Mouse (Mus musculus) embryo, embryonic 9.5 days (tissue): ENCODE results near the gene Nfu1.
A peak's percentile ranks its signal among the peaks of the same experiment; 100 is the strongest.
"Not testable (repeated sequence)": the region's sequence is repeated elsewhere in the genome, so short reads cannot be mapped to it uniquely, and the experiment has no call there.

Source experiments
- DNase-seq: peaks from one replicate; pipeline ENCODE4 v3.0.0-alpha.2; 2017; ENCODE audit errors: extremely low spot score

Gene Nfu1

DNA sequence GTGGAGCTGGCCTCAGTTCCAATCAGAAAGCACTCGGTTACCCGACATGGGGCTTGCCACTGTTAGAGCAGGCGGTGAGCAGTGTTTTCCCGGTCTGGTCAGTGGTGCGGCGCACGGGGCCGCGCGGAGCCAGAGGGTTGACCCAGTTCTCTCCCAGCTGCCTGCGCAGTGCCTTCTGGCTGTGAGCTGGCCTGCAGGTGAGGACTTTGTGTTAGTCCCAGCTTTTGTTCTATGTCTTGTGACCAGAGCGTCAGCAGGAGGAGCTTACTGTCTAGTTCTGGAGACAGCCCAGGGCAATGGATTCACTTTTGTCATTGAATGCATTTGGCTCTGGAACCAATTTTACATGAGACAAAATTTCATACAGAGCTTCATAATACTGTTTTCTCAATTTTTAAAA is 12.8 kb downstream of the Nfu1 start:
- DNase-seq: no peak

GRCm38 (mm10) chr6:87026980-87027379 is 17.9 kb downstream of the Nfu1 start:
- DNase-seq: no peak

GRCm38 (mm10) chr6:87028881-87029280 is 19.8 kb downstream of the Nfu1 start:
- no peak for DNase-seq

DNA sequence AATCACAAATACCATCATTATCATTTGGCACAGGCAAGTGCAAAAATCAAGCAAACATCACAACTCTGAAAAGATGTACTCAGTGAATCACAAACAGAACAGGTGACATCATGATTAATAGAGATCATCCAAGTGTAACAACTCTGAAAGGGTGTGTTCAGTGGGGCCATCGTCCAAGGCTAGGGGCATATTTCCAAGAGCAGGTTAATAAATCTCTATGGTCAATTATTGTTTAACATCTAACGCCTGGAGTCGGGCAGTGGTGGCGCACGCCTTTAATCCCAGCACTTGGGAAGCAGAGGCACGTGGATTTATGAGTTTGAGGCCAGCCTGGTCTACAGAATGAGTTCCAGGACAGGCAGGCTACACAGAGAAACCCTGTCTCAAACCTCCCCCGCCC is 22.3 kb downstream of the Nfu1 start:
- not testable (repeated sequence) for DNase-seq

DNA sequence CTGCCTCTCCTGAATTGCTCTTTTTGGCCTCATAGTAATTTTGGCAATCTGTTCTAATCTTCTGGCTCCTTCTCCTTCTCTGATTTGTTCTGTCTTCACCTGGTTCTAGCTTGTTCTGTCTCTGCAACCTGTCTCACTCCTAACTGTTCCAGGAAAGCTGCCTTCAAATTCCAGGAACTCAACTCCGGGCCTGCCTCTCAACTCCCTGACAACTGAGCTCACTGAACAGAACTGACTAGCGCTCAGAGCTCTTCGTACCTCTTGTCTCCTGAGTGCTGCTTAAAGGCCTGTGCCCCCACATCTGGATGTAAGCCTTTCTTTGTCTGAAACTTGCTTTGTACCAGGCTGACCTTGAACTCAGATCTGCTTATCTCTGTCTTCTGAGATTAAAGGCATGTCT is 23.4 kb downstream of the Nfu1 start:
- no peak for DNase-seq

GRCm38 (mm10) chr6:87034395-87034794 is 25.4 kb downstream of the Nfu1 start:
- DNase-seq: no peak

- no peak for DNase-seq
Observed at GRCm38 (mm10) chr6:87037826-87038620, 29.0 kb downstream of the Nfu1 start.

DNA sequence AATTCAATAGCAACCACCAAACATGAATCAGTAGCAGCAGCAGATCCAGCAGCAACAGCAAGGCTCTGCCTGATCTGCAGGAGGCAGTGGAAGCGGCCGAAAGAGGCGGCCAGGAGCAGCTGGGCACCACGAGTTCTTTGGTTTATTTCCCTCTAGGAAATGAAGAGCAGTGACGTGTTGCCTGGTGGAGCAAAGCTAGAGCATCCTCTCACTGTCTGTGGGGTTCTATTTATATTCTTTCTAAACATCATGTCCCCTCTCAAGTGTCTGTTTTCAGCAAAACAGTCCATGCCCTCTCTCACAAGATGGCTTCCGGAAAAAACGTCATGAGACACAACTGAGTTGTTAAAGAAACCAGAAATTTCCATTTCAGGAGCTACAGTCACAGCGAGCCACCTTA is 30.1 kb downstream of the Nfu1 start:
- DNase-seq: no peak

- DNase-seq: no peak
Observed at GRCm38 (mm10) chr6:87040971-87041370, 31.9 kb downstream of the Nfu1 start.

DNA sequence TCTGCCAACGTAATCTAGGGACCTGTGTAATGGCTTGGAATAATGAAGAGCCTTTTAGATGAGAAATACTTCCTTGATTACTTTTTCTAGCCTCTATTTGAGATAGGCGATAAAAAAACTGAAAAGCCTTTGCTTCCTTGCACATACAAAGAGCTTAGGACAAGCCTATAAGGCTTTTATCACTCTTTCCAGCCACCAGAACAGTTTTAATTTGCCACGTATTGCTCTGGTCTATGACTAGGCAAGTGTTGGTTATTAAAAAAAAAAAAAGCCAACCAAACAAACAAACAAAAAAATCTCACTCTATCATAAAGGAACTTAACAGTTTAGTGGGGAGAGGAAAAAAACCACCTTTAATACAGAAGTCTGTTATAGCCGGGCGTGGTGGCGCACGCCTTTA is 32.4 kb downstream of the Nfu1 start:
- DNase-seq: no peak

GRCm38 (mm10) chr6:87042004-87042336 is 32.9 kb downstream of the Nfu1 start:
- DNase-seq: no peak

DNA sequence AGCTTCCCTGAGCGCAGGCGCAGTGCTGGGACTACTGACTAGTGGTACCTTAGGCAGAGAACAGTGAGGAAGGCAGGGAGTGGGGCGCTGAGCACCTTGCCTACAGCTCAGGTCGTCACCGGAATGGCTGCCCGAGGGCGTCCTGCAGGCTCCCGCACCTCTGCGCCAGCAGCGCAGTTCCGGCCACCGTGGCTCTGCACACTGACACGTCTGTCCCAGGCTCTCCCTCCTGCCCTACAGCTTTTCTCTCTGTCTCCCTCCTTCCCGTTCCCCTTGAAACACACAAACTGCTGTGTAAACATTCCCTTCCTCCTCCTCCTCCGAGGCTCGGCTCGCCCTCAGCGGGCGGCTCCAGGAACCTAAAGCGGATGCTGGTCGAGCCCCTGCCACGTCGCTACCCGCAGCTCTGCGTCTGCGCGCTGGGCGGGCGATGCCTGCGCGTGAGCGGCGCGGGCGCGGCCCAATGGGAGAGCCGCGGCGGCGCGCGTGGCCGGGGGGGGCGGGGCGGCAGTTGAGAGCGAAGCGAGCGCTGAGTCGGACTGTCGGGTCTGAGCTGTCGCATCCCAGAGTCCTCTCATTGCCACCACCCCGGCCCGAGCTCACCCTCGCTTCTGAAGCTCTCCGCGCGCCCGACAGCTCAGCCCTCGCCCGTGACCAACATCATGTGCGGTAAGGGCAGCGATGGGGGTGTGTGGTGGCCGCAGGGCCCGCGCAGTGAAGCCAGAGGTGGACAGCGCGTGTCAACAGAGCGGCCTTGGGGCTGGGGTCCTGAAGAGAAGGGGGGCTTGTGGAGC is 33.5 kb downstream of the Nfu1 start, which contains the start of gene Gfpt1:
Gene Gfpt1 (plus strand): TSS at position 510 of the 794 bp plus-strand sequence.
- DNase-seq: peak; percentile 94

GRCm38 (mm10) chr6:87043131-87043516 is 34.1 kb downstream of the Nfu1 start:
- no peak for DNase-seq

GRCm38 (mm10) chr6:87044895-87045294 is 35.9 kb downstream of the Nfu1 start:
- DNase-seq: no peak

DNA sequence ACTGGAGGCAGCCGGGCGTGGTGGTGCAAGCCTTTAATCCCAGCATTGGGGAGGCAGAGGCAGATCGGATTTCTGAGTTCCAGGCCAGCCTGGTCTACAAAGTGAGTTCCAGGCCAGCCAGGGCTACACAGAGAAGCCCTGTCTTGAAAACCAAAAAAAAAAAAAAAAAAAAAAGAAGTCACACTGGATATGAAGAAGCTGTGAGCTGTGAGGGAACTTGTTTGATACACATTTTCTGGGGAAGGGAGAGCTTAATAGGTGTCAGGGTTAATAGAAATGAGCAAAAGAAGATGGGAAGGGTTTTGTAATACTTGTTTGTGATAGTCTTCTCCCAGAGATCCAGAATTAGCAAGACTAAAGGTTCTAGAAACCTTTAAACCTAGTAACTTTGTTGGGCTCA is 36.5 kb downstream of the Nfu1 start:
- no peak for DNase-seq

DNA sequence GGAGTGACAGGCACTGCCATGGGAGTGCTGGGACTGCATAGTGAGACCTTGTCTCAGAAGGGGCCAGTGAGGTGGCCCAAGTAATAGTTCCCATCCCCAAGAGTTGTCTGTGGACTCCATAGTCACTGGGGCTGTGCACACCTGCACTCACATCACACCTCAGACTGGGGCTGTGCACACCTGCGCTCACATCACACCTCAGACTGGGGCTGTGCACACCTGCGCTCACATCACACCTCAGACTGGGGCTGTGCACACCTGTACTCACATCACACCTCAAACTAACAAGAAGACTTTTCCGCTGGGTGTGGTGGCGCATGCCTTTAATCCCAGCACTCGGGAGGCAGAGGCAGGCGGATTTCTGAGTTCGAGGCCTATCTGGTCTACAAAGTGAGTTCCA is 39.7 kb downstream of the Nfu1 start:
- not testable (repeated sequence) for DNase-seq

GRCm38 (mm10) chr6:87051886-87052425 is 42.9 kb downstream of the Nfu1 start:
- no peak for DNase-seq

DNA sequence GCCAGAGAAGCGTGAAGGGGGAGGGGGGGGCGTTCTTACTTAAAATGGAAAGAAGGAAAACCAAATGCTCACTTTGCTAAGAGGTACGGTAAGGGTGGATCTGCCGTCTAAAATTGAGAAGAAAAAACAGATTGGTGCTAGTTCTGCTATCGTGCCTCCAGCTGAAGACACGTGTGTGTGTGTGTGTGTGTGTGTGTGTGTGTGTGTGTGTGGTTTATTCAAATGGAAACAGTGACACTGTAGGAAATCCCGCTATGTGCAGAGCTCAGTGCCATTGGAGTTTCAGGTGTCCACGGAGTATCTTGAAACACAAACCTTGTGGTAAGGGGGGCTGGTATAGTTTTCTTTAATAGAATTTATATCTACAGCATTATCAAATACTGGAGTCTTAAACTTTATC is 45.2 kb downstream of the Nfu1 start:
- DNase-seq: no peak

- DNase-seq: no peak
Observed at GRCm38 (mm10) chr6:87059754-87060153, 50.7 kb downstream of the Nfu1 start.

DNA sequence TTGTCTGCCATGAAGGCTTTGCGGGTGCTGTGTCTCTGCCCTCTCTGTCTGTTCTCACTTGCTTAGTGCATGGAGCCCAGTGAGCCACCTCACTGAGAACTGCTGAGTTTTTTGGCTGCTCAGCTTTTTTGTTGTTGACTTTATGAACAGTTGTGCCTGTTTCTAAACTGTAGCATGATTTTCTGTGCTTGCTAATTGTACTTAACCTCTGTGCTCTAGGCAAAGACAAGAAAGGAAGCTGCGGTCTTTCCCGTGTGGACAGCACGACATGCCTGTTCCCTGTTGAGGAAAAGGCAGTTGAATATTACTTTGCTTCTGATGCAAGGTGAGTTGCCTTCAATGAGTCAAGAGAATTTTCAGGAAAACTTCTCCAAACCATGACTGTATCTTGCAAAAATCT is 54.5 kb downstream of the Nfu1 start:
- no peak for DNase-seq

DNA sequence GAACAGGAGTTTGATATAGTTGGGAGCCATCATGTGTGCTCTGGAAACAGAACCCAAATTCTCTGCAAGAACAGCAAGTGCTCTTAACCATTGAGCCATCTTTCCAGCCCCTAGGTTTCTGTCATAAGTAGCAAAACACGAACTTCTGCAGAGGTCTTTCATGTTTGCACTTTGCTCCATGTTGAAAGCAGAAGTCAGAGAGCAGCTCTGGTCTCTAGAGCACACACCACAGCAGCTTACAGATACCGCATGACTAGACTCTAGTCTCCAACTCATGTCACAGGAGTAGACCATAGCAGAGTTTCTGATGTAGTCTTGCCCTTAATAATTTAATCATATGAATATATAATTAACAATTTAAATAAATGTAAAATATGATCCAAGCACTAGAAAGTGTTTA is 59.2 kb downstream of the Nfu1 start:
- no peak for DNase-seq

DNA sequence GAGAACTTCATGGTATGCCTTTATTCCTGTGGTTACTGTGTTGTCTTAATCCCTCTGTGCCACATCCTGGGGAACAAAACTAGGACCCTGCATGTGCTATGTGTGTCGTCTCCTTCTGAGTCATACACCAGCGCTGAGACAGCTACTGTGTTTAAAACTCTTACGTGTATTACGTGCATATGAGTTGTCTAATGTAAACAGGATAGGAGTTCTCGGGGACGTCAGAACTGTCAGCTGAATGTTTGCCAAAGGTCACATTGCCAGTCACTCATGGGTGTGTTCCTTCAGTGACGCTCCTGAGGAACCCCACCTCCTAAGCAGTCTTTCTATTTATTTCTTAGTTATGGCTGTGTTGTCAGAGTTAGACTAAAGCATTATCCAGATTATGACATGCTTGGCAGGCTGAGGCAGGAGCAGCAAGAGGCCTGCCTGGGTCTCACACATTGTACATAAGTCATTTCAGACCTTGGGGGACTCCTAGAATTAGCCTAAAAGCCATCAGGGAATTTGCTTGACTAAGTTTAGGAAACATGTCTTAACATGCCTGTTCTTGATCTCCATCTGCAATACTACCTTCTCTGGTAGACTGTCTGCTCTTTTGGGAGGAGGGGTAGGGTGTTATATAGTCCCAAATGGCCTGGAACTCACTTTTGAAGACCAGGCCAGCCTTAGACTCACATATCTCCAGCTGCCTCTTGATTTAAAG is 60.3 kb downstream of the Nfu1 start:
- no peak for DNase-seq
